Mouse (Mus musculus) heart, postnatal 25 days (tissue): Measurements from ENCODE around the gene Cacnb4. TPM values are rescaled to one million over a fixed set of nuclear protein-coding genes. Genes with fewer than 3 reads are reported as not detected.

ENCODE experiments used
- DNase-seq: peaks from one replicate; pipeline ENCODE4 v3.0.0; 2022; ENCODE audit warnings: low spot score
- intact Hi-C: fragments of 180-260 bp; cut with DNase I; formaldehyde crosslinking; loops from one replicate; pipeline ENCODE4 v1.15.1; 2025
- total RNA-seq, 2 experiments: library from RNA; stranded (reverse); gene quantifications; 2 replicates each; pipeline ENCODE4 v1.2.3; 2021

Gene Cacnb4
- total RNA-seq, 2 experiments from 2014 or later = 0.36 to 1.2 TPM

GRCm38 (mm10) chr2:52440420-52441015, 236.1 kb downstream of the Cacnb4 start:
- intact Hi-C loops = no loop called here
- no peak for DNase-seq

GRCm38 (mm10) chr2:52438437-52438836, 238.2 kb downstream of the Cacnb4 start:
- DNase-seq = no peak
- intact Hi-C loops = no loop called here

- intact Hi-C loops = no loop called here
- peak; percentile 56 for DNase-seq
Observed at GRCm38 (mm10) chr2:52438013-52438412, 238.6 kb downstream of the Cacnb4 start.

DNA sequence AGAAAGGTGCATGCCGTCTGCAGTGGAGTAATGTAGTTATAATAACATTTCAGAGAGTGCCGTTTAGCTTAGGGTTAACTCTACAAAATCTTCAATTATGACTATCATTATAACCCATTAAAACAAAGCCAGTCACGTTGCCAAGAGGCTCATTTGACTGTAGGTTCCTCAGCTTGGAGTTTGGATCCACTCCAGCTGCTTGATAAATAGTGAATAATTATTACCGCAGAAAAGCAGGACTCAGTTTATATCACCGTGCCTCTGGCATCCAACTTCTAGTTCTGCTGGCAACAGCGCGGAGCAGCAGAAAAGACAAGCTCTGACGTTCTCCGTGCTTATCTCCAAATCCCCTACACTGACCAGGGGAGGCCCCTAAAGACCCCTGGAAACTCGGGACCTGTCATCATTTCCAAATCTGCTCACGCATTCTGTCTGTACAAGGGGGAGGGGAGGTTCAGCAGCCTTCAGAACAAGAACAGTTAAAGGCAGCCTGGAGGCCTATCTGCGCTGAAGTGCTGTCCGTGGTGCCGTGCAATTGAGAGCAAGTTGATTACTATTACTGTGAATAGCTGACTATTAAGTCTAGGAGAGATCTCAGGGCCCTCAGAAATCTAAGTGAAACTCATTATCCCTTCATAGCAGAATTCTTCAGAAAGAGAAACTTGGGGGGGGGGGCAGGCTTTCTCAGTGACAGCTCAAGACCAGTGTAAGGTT, 240.6 kb downstream of the Cacnb4 start:
- intact Hi-C loops = no loop called here

DNA sequence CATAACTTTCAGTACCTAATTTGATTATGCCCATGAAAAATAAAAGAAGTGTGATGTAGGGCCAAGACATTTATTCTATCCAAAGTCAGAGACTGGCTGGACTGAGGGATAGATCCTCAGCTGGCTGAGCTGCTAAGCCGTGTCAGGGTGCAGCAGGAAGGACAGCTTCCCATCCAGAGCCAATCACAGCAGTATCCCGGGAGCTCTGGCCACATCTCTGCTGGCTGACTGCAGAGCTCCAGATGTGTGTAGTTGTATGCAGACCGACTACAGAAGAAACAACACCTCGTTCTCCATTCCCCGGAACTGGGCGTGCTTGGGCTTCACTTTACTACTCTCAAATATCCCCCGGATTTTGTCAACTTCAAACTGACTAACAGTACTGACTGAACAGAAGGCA, 243.3 kb downstream of the Cacnb4 start:
- intact Hi-C loops = no loop called here
- DNase-seq = peak; percentile 49

More for the DNA sequence above, 240.6 kb downstream of the Cacnb4 start:
- DNase-seq = no peak

DNA sequence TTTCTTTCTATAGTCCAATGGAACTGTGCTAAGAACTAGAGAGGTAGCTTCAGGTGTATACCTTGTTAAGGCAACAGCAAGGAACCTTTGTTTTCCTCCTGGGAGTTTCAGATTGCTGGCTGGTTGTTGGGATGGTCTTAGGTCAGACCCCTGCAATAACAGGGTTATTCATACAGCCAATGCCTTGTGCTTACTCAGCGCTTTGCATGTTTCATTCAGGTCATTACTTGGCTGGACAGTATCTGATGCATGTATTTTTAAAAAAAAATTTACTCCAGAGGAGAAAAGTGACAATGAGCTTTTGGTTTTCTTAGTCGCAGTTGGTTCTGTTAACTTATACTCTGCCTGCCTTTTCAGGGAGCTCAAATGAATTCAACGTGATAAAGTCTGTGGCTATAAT, 249.2 kb downstream of the Cacnb4 start:
- intact Hi-C loops = loop anchor here (5.0 to 10.0 kb wide), 3 partner anchors 165 to 757 kb away; partner anchors contain the start of gene Nmi
- no peak for DNase-seq

DNA sequence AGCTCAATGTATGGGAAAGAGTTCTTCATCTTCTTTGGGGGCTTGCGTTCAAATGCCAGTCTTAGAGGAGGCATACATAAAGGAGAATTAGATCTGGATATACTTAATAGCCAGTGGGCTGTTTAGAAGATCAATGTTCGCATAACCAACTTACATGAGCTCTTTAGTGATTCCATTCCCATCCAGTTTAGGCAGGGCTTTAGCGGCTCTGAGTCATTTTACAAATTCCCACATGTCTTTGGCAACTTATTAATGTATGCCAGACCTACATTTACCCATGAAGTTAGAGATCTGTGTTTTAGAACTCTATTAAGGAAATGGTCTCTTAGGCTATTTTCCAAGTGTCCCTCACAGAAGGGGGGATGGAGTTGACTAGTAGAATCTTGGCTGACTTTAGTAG, 250.6 kb downstream of the Cacnb4 start:
- DNase-seq = no peak
- intact Hi-C loops = loop anchor here (5.0 to 10.0 kb wide), 3 partner anchors 166 to 759 kb away; partner anchors contain the start of gene Nmi

DNA sequence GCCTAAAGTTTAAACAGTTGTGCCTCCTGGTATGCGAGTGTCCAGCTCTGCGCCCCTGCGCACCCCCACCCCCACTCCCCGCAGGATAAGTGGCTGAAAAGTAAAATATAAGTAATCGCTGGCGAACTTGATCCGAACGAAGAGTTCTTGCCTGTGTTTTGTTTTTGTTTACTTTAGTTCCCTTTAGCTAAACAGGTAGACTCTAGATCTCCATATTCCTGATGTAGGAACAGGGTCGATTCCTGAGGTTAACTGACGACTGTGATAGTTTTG, 251.2 kb downstream of the Cacnb4 start:
- intact Hi-C loops = loop anchor here (5.0 to 10.0 kb wide), 3 partner anchors 167 to 759 kb away; partner anchors contain the start of gene Nmi
- DNase-seq = no peak

GRCm38 (mm10) chr2:52424747-52425522, 251.7 kb downstream of the Cacnb4 start, which contains the start of gene Arl5a:
Gene Arl5a, minus strand, starts transcription at chr2:52424901.
- intact Hi-C loops = loop anchor here (5.0 to 10.0 kb wide), 5 partner anchors 147 to 760 kb away; partner anchors contain the start of genes Nmi and Rif1
- peak; percentile 89 for DNase-seq

DNA sequence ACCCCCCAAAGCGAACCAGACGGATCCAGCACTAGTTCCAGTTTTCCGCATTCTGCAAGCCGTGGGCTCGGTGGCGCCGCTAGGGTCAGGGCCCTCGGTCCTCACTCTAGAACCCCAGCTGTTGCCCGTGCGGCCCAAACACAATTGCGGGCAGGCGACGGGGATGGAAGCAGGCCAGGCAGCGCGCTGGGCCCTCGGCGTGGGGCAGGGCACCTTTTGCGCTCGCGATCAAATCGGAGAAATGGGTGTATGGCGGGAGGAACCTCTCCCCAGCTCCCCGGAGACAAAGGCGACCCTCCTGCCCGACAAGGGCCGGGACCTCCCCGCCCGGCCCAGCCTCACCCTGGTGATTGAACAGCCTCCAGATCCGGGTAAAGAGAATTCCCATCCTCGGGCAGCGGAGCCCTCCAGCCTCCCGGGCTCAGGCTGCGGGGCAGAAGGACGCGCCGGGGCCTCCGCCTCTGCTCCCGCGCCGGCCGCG, 252.3 kb downstream of the Cacnb4 start:
- no peak for DNase-seq
- intact Hi-C loops = loop anchor here (5.0 to 10.0 kb wide), 4 partner anchors 148 to 761 kb away; partner anchors contain the start of genes Nmi and Rif1

DNA sequence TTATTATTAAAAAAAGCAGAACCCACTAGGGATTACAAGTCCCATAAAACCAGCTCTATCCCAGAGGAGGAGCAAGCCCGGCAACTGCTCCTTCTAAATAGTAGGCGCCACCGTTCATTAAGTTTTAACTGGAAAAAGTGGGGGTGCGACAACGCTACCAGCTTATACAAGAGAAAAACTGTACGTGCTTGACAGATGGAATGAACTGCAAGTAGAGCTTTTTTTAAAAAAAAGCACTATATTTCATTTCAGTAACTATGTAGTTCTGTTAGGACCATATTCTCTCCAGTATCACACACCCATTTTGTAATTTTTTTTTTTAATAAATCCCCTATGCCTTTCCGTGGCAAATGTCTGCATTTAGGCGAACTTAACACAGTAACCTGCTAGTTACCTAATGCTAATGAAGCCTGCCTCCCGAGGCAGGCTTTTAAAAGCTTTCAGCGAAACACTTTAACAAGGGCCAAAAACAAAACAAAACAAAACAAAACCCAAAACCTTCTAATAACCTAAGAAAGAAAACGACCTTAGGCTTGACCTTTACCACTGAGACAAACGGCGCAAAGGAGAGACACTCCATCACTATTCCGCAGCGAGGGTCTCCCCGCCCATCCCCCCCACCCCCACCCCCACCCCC, 252.9 kb downstream of the Cacnb4 start:
- DNase-seq = no peak
- intact Hi-C loops = loop anchor here (5.0 to 10.0 kb wide), 4 partner anchors 149 to 761 kb away; partner anchors contain the start of genes Nmi and Rif1

GRCm38 (mm10) chr2:52422871-52423610, 253.6 kb downstream of the Cacnb4 start:
- no peak for DNase-seq
- intact Hi-C loops = loop anchor here (5.0 to 10.0 kb wide), 4 partner anchors 149 to 762 kb away; partner anchors contain the start of genes Nmi and Rif1

DNA sequence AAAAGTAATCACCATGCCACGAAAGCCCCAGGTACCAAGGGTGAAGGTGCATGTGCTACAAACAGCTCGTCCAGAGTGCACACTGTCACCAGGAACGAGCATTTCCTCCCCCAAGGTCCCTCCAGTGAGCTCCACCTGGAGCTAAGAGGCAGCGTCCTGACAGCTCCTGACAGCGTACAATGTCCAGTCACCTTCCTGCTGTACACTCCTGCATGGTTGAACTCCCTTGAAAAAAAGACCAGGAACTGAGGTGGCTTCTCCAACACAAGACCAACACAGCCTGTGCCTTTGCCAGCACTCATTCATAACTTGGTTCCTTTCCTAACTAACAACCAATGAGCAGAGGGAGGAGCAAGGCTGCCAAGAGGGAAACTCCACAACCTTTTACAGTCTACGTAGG, 255.4 kb downstream of the Cacnb4 start:
- DNase-seq = no peak

GRCm38 (mm10) chr2:52420001-52420710, 256.5 kb downstream of the Cacnb4 start:
- DNase-seq = no peak
- intact Hi-C loops = loop anchor here (5.0 to 10.0 kb wide), 4 partner anchors 152 to 765 kb away; partner anchors contain the start of genes Nmi and Rif1

More for the DNA sequence above, 255.4 kb downstream of the Cacnb4 start:
- intact Hi-C loops = loop anchor here (5.0 to 10.0 kb wide), 4 partner anchors 151 to 764 kb away; partner anchors contain the start of genes Nmi and Rif1

- no peak for DNase-seq
- intact Hi-C loops = no loop called here
Observed at GRCm38 (mm10) chr2:52419295-52419694, 257.3 kb downstream of the Cacnb4 start.

- intact Hi-C loops = no loop called here
- DNase-seq = no peak
Observed at GRCm38 (mm10) chr2:52412524-52413037, 264.1 kb downstream of the Cacnb4 start.

GRCm38 (mm10) chr2:52406480-52406879, 270.2 kb downstream of the Cacnb4 start:
- intact Hi-C loops = loop anchor here (5.0 kb wide), 1 partner anchor 104 kb away; no protein-coding TSS in a partner anchor
- DNase-seq = no peak

DNA sequence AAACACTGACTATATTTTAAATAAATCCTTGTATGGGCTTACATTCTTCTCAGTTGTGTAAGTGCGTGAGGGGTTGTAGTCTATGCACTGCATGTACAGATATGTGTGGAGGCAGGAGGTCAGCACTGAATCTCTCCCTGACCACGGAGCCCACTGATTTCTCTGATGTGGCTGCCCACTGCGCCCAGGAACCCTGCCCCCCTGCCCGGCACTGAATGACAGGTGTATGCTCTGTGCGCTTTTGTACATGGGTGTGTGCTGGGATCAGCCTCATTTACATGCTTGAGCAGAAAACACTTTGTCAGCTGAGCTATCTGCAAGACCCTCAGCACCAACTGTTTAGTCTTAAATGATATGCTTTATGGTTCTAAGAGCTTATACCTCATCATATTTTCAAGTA, 271.4 kb downstream of the Cacnb4 start:
- intact Hi-C loops = loop anchor here (5.0 kb wide), 1 partner anchor 103 kb away; no protein-coding TSS in a partner anchor
- DNase-seq = no peak
